8 mouse cellular contexts compared by ENCODE assay signal in genomic region chr10:12615723-12616122, GRCm38 (mm10).
A peak's percentile ranks its signal among the peaks of the same experiment; 100 is the strongest.
DNase-seq lines count a peak whose midpoint lies in the region; ATAC-seq lines count a peak whose summit lies in the region.

No protein-coding gene starts in this region.

- WGBS in forebrain, embryonic 14.5 days = 67% methylated on average over 3 of the region's 3 CpGs
- 69% methylated on average over 3 of the region's 3 CpGs for WGBS in forebrain, embryonic 15.5 days
- 55% methylated on average over 3 of the region's 3 CpGs for WGBS in midbrain, embryonic 12.5 days
- WGBS in midbrain, embryonic 10.5 days = 64% methylated on average over 3 of the region's 3 CpGs

- H3K36me3 ChIP-seq in forebrain, embryonic 14.5 days (ENCODE audit: control insufficient read depth, insufficient read depth, low read length) = no peaks in the 10 kb centered on the region
- H3K36me3 ChIP-seq in forebrain, embryonic 15.5 days = no peaks in the 10 kb centered on the region
- H3K36me3 ChIP-seq in midbrain, embryonic 12.5 days = no peaks in the 10 kb centered on the region
- H3K36me3 ChIP-seq in midbrain, embryonic 10.5 days = no peaks in the 10 kb centered on the region

- ATAC-seq in forebrain, embryonic 14.5 days = no peak
- ATAC-seq in forebrain, embryonic 15.5 days (replicated peaks) = no peak
- ATAC-seq in midbrain, embryonic 12.5 days (ENCODE audit: low FRiP score, low read depth) = peak; percentile 7; the same call in 1 of the 2 replicates
- ATAC-seq in erythroid progenitor cell, adult 5-6 weeks (replicated peaks; ENCODE audit: low FRiP score, poor library complexity, severe bottlenecking) = no peak
- no peak for ATAC-seq in megakaryocyte, adult 5-6 weeks (ENCODE audit: poor library complexity, severe bottlenecking)

- no peak overlapping the region for H3K4me3 ChIP-seq in forebrain, embryonic 14.5 days (ENCODE audit: low read depth, low read length)
- no peak overlapping the region for H3K4me3 ChIP-seq in forebrain, embryonic 15.5 days
- no peak overlapping the region for H3K4me3 ChIP-seq in midbrain, embryonic 12.5 days
- no peak overlapping the region for H3K4me3 ChIP-seq in midbrain, embryonic 10.5 days

- H3K9ac ChIP-seq in forebrain, embryonic 14.5 days (ENCODE audit: low read length) = no peak overlapping the region
- H3K9ac ChIP-seq in forebrain, embryonic 15.5 days (replicated peaks) = no peak overlapping the region
- no peak overlapping the region for H3K9ac ChIP-seq in midbrain, embryonic 12.5 days (replicated peaks)

- H3K27me3 ChIP-seq in forebrain, embryonic 14.5 days (replicated peaks; ENCODE audit: control insufficient read depth, insufficient read depth, low read length) = no peaks in the 10 kb centered on the region
- H3K27me3 ChIP-seq in forebrain, embryonic 15.5 days = no peaks in the 10 kb centered on the region
- H3K27me3 ChIP-seq in midbrain, embryonic 12.5 days = no peaks in the 10 kb centered on the region
- H3K27me3 ChIP-seq in midbrain, embryonic 10.5 days (ENCODE audit: low read depth, poor library complexity, severe bottlenecking) = no peaks in the 10 kb centered on the region

- no peak overlapping the region for H3K27ac ChIP-seq in forebrain, embryonic 14.5 days (ENCODE audit: low read depth, low read length)
- no peak overlapping the region for H3K27ac ChIP-seq in forebrain, embryonic 15.5 days (replicated peaks)
- H3K27ac ChIP-seq in midbrain, embryonic 12.5 days (replicated peaks) = no peak overlapping the region
- H3K27ac ChIP-seq in midbrain, embryonic 10.5 days (replicated peaks) = no peak overlapping the region

- no peak overlapping the region for H3K4me2 ChIP-seq in forebrain, embryonic 14.5 days (ENCODE audit: low read length)
- no peak overlapping the region for H3K4me2 ChIP-seq in forebrain, embryonic 15.5 days (replicated peaks)
- no peak overlapping the region for H3K4me2 ChIP-seq in midbrain, embryonic 12.5 days (replicated peaks)

- H3K4me1 ChIP-seq in forebrain, embryonic 14.5 days (ENCODE audit: control insufficient read depth, insufficient read depth, low read length) = no peaks in the 10 kb centered on the region
- peaks cover 10% of the 10 kb centered on the region for H3K4me1 ChIP-seq in forebrain, embryonic 15.5 days
- peaks cover 13% of the 10 kb centered on the region for H3K4me1 ChIP-seq in midbrain, embryonic 12.5 days
- peaks cover 16% of the 10 kb centered on the region for H3K4me1 ChIP-seq in midbrain, embryonic 10.5 days

- DNase-seq in forebrain, embryonic 14.5 days (ENCODE audit: low spot score) = peak; percentile 49
- no peak for DNase-seq in midbrain, embryonic 10.5 days (ENCODE audit: low spot score)
- peak; percentile 33 for DNase-seq in forelimb bud, embryonic 11.5 days (ENCODE audit: low read depth, low spot score)
- no peak for DNase-seq in left cerebral cortex, adult 11 months (ENCODE audit: low spot score)

- H3K9me3 ChIP-seq in forebrain, embryonic 14.5 days (replicated peaks; ENCODE audit: control insufficient read depth, low read length) = no peaks in the 10 kb centered on the region
- no peaks in the 10 kb centered on the region for H3K9me3 ChIP-seq in forebrain, embryonic 15.5 days
- H3K9me3 ChIP-seq in midbrain, embryonic 12.5 days = no peaks in the 10 kb centered on the region
- no peaks in the 10 kb centered on the region for H3K9me3 ChIP-seq in midbrain, embryonic 10.5 days (replicated peaks)

Comparison
In these comparisons a context has a peak if more than half of its experiments do, and no peak if none do; other contexts are left out.
1. DNase-seq: peak in forebrain, embryonic 14.5 days (single experiment) and forelimb bud, embryonic 11.5 days (single experiment); none in midbrain, embryonic 10.5 days (single experiment) and left cerebral cortex, adult 11 months (single experiment).